Mouse (Mus musculus) C2C12 (cell line): ENCODE data around the gene Map3k5.

Experiments
- CEBPB ChIP-seq: IDR thresholded peaks from one replicate; pipeline ENCODE4 v1.6.1; 2011; ENCODE audit warnings: low read depth, mild to moderate bottlenecking, control low read depth, moderate library complexity
- CTCF ChIP-seq: IDR thresholded peaks from one replicate; pipeline ENCODE4 v1.5.1; 2011; ENCODE audit not compliant: control insufficient read depth, insufficient read depth, insufficient read length

DNA sequence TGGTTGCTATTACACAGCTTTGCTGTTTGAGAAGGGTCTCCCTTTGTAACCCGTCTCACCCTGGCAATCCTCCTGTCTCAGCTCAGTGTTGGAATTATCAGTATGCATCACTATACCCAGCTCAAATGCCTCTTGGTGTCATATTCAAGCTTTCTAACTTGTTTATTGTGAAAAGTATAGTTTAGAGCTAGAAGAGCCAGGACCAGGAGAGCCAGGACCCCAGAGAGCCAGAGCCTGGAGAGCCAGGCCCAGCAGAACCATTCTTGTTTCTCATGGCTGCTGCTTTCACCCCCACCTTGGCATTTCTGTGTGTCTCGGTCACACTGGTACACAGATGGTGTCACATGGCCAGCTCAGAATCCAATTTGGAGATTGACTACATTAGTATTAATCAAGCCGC lies 8.3 kb downstream of the Map3k5 start:
- no peak for TF ChIP-seq CTCF
- no peak for TF ChIP-seq CEBPB
